Mouse (Mus musculus) forebrain, embryonic 12.5 days (tissue): ENCODE data around the gene Sdf2. TPM values are rescaled to one million over a fixed set of nuclear protein-coding genes. Genes with fewer than 3 reads are reported as not detected.
A peak's percentile ranks its signal among the peaks of the same experiment; 100 is the strongest.
"Not testable (repeated sequence)": the region's sequence is repeated elsewhere in the genome, so short reads cannot be mapped to it uniquely, and the experiment has no call there.

Experiments used
- ATAC-seq: fragments of 200-750 bp; cut with Nextera tagmentation; 2 replicates; pipeline ENCODE4 v1.8.0; 2017; ENCODE audit warnings: moderate TSS enrichment; ENCODE audit not compliant: low FRiP score
- H3K27ac ChIP-seq: fragments of 300-500 bp; sonication (generic); 2 replicates; pipeline ENCODE4 v1.5.1; 2016; ENCODE audit warnings: mild to moderate bottlenecking
- H3K27me3 ChIP-seq: fragments of 300-500 bp; sonication (generic); 2 replicates; pipeline ENCODE4 v1.6.1; 2016; ENCODE audit warnings: mild to moderate bottlenecking
- H3K36me3 ChIP-seq: fragments of 300-500 bp; sonication (generic); replicated peaks from 2 replicates; pipeline ENCODE4 v1.6.1; 2016; ENCODE audit warnings: mild to moderate bottlenecking
- H3K4me1 ChIP-seq: fragments of 300-500 bp; sonication (generic); 2 replicates; pipeline ENCODE4 v1.6.1; 2016
- H3K4me2 ChIP-seq: fragments of 300-500 bp; sonication (generic); 2 replicates; pipeline ENCODE4 v1.6.1; 2016; ENCODE audit warnings: mild to moderate bottlenecking, moderate library complexity
- H3K4me3 ChIP-seq: fragments of 300-500 bp; sonication (generic); replicated peaks from 2 replicates; pipeline ENCODE4 v1.5.1; 2016; ENCODE audit warnings: mild to moderate bottlenecking
- H3K9ac ChIP-seq: fragments of 300-500 bp; sonication (generic); 2 replicates; pipeline ENCODE4 v1.6.1; 2016; ENCODE audit warnings: mild to moderate bottlenecking
- H3K9me3 ChIP-seq: fragments of 300-500 bp; sonication (generic); 2 replicates; pipeline ENCODE4 v1.6.1; 2016
- WGBS: fragments of 180-500 bp; shearing (Covaris S2); methylation state at CpG from one replicate; pipeline ENCODE4 v1.1.7; 2016; 5-methylcytosine and 5-hydroxymethylcytosine counted together
- polyA plus RNA-seq: library from polyadenylated mRNA; unstranded; fragments of >200 nt; fragmentation: Nextera tagmentation; extraction: Ambion mirVana; gene quantifications from 2 replicates; pipeline ENCODE4 v1.2.1, GENCODE M21; 2016

Gene Sdf2
- polyA plus RNA-seq, 1 experiment from 2014 or later, result 48.3 TPM

GRCm38 (mm10) chr11:78275596-78275995 lies 30.1 kb downstream of the Sdf2 start:
- Histone ChIP-seq H3K4me3 (no peak overlapping the region), H3K4me1 (no peaks in the 10 kb centered on the region), H3K9ac (no peak overlapping the region), H3K36me3 (peaks cover 98% of the 10 kb centered on the region), H3K4me2 (no peak overlapping the region), H3K27me3 (no peaks in the 10 kb centered on the region), H3K27ac (no peak overlapping the region), H3K9me3 (no peaks in the 10 kb centered on the region)
- 100% methylated on average over 1 of the region's 1 CpGs for WGBS
- ATAC-seq, result no peak

DNA sequence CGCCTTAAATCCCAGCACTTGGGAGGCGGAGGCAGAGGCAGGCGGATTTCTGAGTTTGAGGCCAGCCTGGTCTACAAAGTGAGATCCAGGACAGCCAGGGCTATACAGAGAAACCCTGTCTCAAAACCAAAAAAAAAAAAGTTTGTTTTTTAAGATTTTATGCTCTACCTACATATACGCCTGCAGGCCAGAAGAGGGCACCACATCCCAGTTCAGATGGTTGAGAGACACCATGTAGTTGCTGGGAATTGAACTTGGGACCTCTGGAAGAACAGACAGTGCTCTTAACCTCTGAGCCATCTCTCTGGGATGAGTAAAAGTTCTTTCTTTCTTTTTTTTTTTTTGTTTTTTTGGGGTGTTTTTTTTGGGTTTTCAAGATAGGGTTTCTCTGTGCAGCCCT lies 30.6 kb downstream of the Sdf2 start:
- peaks cover 99% of the 10 kb centered on the region for H3K36me3 ChIP-seq
- not testable (repeated sequence) for H3K27me3 ChIP-seq, H3K9ac ChIP-seq, H3K4me2 ChIP-seq, H3K9me3 ChIP-seq, H3K4me3 ChIP-seq, H3K27ac ChIP-seq, H3K4me1 ChIP-seq, ATAC-seq
- 89% methylated on average over 4 of the region's 4 CpGs for WGBS

- H3K9ac ChIP-seq, result no peak overlapping the region
- H3K36me3 ChIP-seq, result peaks cover 99% of the 10 kb centered on the region
- no peaks in the 10 kb centered on the region for H3K27me3 ChIP-seq
- no peaks in the 10 kb centered on the region for H3K9me3 ChIP-seq
- H3K27ac ChIP-seq, result no peak overlapping the region
- no peak for ATAC-seq
- H3K4me1 ChIP-seq, result no peaks in the 10 kb centered on the region
- H3K4me3 ChIP-seq, result no peak overlapping the region
- WGBS, result 94% methylated on average over 7 of the region's 7 CpGs
- H3K4me2 ChIP-seq, result no peak overlapping the region
These were observed 33.3 kb downstream of the Sdf2 start for GRCm38 (mm10) chr11:78278853-78279252.

GRCm38 (mm10) chr11:78279586-78279985 lies 34.0 kb downstream of the Sdf2 start:
- Histone ChIP-seq H3K9me3 (no peaks in the 10 kb centered on the region), H3K27me3 (no peaks in the 10 kb centered on the region), H3K9ac (no peak overlapping the region), H3K36me3 (peaks cover 99% of the 10 kb centered on the region), H3K4me2 (no peak overlapping the region), H3K27ac (no peak overlapping the region), H3K4me1 (no peaks in the 10 kb centered on the region), H3K4me3 (no peak overlapping the region)
- no peak for ATAC-seq
- WGBS, result 92% methylated on average over 4 of the region's 4 CpGs

DNA sequence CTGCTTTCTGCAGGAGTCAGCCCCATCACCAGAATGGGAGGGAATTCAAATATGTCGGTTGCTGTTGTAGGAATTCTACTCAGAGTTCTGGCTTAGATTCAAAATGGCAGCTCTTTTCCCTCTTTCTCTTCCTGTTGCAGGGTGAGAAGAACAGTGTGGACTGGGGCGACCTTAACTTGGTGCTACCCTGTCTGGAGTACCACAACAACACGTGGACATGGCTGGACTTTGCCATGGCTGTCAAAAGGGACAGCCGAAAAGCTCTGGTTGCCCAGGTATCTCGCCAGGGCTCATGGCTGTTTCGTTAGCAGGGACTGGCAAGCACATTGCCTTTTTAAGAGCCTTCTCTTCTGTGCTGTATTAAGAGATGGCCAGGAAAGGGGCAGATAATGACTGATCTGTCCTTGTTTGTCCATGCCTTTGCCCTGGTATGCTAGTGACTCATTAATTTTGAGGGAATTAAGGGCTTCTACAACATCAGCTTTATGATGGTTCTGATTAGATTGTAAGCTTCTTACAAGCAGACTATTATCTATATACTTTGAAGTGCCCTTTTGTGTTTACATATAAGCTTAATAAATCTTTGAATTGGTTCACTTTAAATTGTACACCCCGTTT lies 43.7 kb downstream of the Sdf2 start:
- H3K4me1 ChIP-seq, result no peaks in the 10 kb centered on the region
- no peak for ATAC-seq
- no peak overlapping the region for H3K9ac ChIP-seq
- no peak overlapping the region for H3K4me3 ChIP-seq
- peaks cover 87% of the 10 kb centered on the region for H3K36me3 ChIP-seq
- H3K27ac ChIP-seq, result no peak overlapping the region
- WGBS, result 89% methylated on average over 7 of the region's 7 CpGs
- H3K9me3 ChIP-seq, result no peaks in the 10 kb centered on the region
- H3K27me3 ChIP-seq, result no peaks in the 10 kb centered on the region
- no peak overlapping the region for H3K4me2 ChIP-seq

- Histone ChIP-seq H3K4me1 (no peaks in the 10 kb centered on the region), H3K27ac (no peak within 1 kb of the TSS), H3K9ac (no peak within 1 kb of the TSS), H3K4me3 (no peak within 1 kb of the TSS), H3K36me3 (peaks cover 73% of the 10 kb centered on the region), H3K27me3 (no peaks in the 10 kb centered on the region), H3K4me2 (no peak within 1 kb of the TSS), H3K9me3 (no peaks in the 10 kb centered on the region)
- ATAC-seq, result no peak
- WGBS, result 90% methylated on average over 4 of the region's 4 CpGs
These were observed 45.1 kb downstream of the Sdf2 start, which contains the start of gene BC030499 for GRCm38 (mm10) chr11:78290654-78291053. TSS of gene BC030499 (plus strand) at chr11:78290841.

- Histone ChIP-seq H3K4me3 (no peak overlapping the region), H3K9ac (no peak overlapping the region), H3K9me3 (no peaks in the 10 kb centered on the region), H3K4me1 (no peaks in the 10 kb centered on the region), H3K27me3 (no peaks in the 10 kb centered on the region), H3K36me3 (peaks cover 36% of the 10 kb centered on the region), H3K4me2 (no peak overlapping the region), H3K27ac (no peak overlapping the region)
- ATAC-seq, result no peak
- WGBS, result 95% methylated on average over 6 of the region's 6 CpGs
These were observed 49.0 kb downstream of the Sdf2 start for GRCm38 (mm10) chr11:78294585-78294984.

DNA sequence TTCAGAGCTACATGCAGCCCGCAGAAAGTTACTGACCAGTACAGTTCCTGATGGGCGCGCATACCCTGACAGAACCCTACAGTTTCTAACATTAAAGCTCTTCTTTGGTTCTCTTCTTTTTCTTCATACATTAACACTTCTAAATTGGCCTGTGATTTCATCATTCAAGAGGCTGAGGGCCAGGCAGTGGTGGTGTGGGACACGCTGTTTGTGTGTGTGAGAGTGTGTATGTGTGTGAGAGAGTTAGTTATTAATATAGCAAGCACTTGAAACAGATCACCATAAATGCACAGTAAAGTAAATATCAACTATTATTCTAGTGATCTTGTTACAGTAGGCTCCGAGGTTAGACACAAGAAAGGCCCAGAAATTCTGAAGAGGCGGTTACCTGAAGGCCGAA lies 55.4 kb downstream of the Sdf2 start:
- Histone ChIP-seq H3K27ac (peak overlapping the region; percentile 62), H3K9me3 (no peaks in the 10 kb centered on the region), H3K27me3 (no peaks in the 10 kb centered on the region), H3K4me3 (peak overlapping the region; percentile 71), H3K4me2 (peak overlapping the region; percentile 79), H3K4me1 (peaks cover 14% of the 10 kb centered on the region), H3K9ac (peak overlapping the region; percentile 76), H3K36me3 (peaks cover 26% of the 10 kb centered on the region)
- WGBS, result 74% methylated on average over 7 of the region's 7 CpGs
- peak; percentile 20 for ATAC-seq

DNA sequence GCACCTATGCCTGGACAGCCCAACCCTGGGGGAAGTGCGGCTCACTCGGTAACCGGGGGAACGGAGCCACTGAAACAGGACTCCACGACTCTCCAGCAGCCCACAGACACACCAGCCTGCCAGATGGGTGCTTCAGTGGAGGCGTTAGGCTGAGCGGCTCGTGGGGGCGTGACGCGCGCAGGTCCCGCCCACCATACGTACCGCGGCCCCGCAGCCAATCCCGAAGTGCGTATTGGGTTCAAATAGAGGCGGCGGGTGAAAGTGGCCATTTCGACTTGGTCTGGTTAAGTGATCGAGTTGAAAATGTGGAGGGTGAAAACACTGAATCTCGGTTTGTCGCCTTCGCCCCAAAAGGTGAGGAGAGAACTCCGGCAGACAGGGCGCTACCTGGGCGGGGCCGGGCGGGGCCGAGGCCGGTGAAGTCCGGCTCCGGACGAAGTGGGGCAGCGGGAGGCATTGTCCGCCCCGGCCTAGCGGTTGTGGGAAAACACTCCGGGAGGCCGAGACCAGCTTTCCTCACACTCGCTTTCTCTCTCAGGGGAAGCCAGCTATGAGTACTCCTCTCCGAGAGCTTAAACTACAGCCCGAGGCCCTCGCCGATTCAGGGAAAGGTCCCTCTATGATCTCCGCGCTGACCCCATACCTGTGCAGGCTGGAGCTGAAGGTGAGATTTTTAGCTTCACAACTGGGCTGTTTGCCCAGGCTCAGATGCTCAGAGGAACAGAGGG lies 56.0 kb downstream of the Sdf2 start, which contains the start of gene Spag5:
Gene Spag5, plus strand, starts transcription at position 173 of the 728 bp plus-strand sequence.
- H3K9me3 ChIP-seq, result no peaks in the 10 kb centered on the region
- H3K4me2 ChIP-seq, result peak within 1 kb of the TSS; percentile 79
- H3K9ac ChIP-seq, result peak within 1 kb of the TSS; percentile 76
- peak within 1 kb of the TSS; percentile 71 for H3K4me3 ChIP-seq
- WGBS, result under 1% methylated on average over 49 of the region's 49 CpGs
- ATAC-seq, result peak; percentile 100
- H3K36me3 ChIP-seq, result peaks cover 31% of the 10 kb centered on the region
- H3K4me1 ChIP-seq, result peaks cover 14% of the 10 kb centered on the region
- H3K27me3 ChIP-seq, result no peaks in the 10 kb centered on the region
- peak within 1 kb of the TSS; percentile 72 for H3K27ac ChIP-seq

Other genes with a start within 250 kb of the Sdf2 start
- gene Dhrs13, start 213.5 kb upstream of the Sdf2 start, polyA plus RNA-seq, result 20.6 and 21.2 TPM in 2 replicates
- 68.5 and 69.2 TPM in 2 replicates for gene Flot2, start 207.8 kb upstream of the Sdf2 start, polyA plus RNA-seq
- gene Eral1, start 165.4 kb upstream of the Sdf2 start, polyA plus RNA-seq, result 33.1 and 35.5 TPM in 2 replicates
- 22.3 and 25.5 TPM in 2 replicates for gene Fam222b, start 151.1 kb upstream of the Sdf2 start, polyA plus RNA-seq
- 121 and 127 TPM in 2 replicates for gene Traf4, start 80.2 kb upstream of the Sdf2 start, polyA plus RNA-seq
- gene Nek8, start 69.1 kb upstream of the Sdf2 start, polyA plus RNA-seq, result 8.8 and 9.4 TPM in 2 replicates
- 5.5 and 6.9 TPM in 2 replicates for gene Tlcd1, start 69.0 kb upstream of the Sdf2 start, polyA plus RNA-seq
- 931 and 997 TPM in 2 replicates for gene Rpl23a, start 62.2 kb upstream of the Sdf2 start, polyA plus RNA-seq
- gene Rab34, start 57.3 kb upstream of the Sdf2 start, polyA plus RNA-seq, result 44.5 and 49.8 TPM in 2 replicates
- gene Proca1, start 52.4 kb upstream of the Sdf2 start, polyA plus RNA-seq, result 1.4 and 1.5 TPM in 2 replicates
- gene Supt6, start 241 bp downstream of the Sdf2 start, polyA plus RNA-seq, result 38.9 and 43.2 TPM in 2 replicates
- gene 2610507B11Rik, start 16.0 kb downstream of the Sdf2 start, polyA plus RNA-seq, result 79.8 and 93.9 TPM in 2 replicates
- 0.41 and 0.52 TPM in 2 replicates for gene BC030499, start 45.1 kb downstream of the Sdf2 start, polyA plus RNA-seq
- gene Spag5, start 55.8 kb downstream of the Sdf2 start, polyA plus RNA-seq, result 63.0 and 64.7 TPM in 2 replicates
- 26.9 and 31.6 TPM in 2 replicates for gene Aldoc, start 77.2 kb downstream of the Sdf2 start, polyA plus RNA-seq
- 58.8 and 62.5 TPM in 2 replicates for gene Pigs, start 82.7 kb downstream of the Sdf2 start, polyA plus RNA-seq
- gene Unc119, start 97.7 kb downstream of the Sdf2 start, polyA plus RNA-seq, result 75.6 and 76.5 TPM in 2 replicates
- gene Foxn1, start 140.8 kb downstream of the Sdf2 start, polyA plus RNA-seq, result 0.06 TPM in 1 of 2 replicates, not detected in the other
- gene Slc13a2, start 176.5 kb downstream of the Sdf2 start, polyA plus RNA-seq, result not detected in 2 replicates
- gene Slc46a1, start 220.0 kb downstream of the Sdf2 start, polyA plus RNA-seq, result 18.4 and 19.2 TPM in 2 replicates